Mouse (Mus musculus) neural tube, embryonic 12.5 days (tissue): Measurements from ENCODE around the gene Mapkapk2. TPM values are rescaled to one million over a fixed set of nuclear protein-coding genes. Genes with fewer than 3 reads are reported as not detected.

Experiments used
- ATAC-seq: fragments of 200-750 bp; cut with Nextera tagmentation; 2 replicates; pipeline ENCODE4 v1.8.0; 2017; ENCODE audit warnings: low read depth, mild to moderate bottlenecking, moderate TSS enrichment, moderate library complexity; ENCODE audit not compliant: low FRiP score
- H3K27ac ChIP-seq: fragments of 300-500 bp; sonication (generic); 2 replicates; pipeline ENCODE4 v1.5.1; 2016
- H3K27me3 ChIP-seq: fragments of 300-500 bp; sonication (generic); replicated peaks from 2 replicates; pipeline ENCODE4 v1.6.1; 2016; ENCODE audit warnings: mild to moderate bottlenecking
- H3K36me3 ChIP-seq: fragments of 300-500 bp; sonication (generic); 2 replicates; pipeline ENCODE4 v1.6.1; 2016; ENCODE audit warnings: mild to moderate bottlenecking
- H3K4me1 ChIP-seq: fragments of 300-500 bp; sonication (generic); 2 replicates; pipeline ENCODE4 v1.6.1; 2016
- H3K4me2 ChIP-seq: fragments of 300-500 bp; sonication (generic); replicated peaks from 2 replicates; pipeline ENCODE4 v1.6.1; 2016; ENCODE audit warnings: mild to moderate bottlenecking
- H3K4me3 ChIP-seq: fragments of 300-500 bp; sonication (generic); 2 replicates; pipeline ENCODE4 v1.5.1; 2016
- H3K9ac ChIP-seq: fragments of 300-500 bp; sonication (generic); 2 replicates; pipeline ENCODE4 v1.6.1; 2016; ENCODE audit warnings: mild to moderate bottlenecking
- H3K9me3 ChIP-seq: fragments of 300-500 bp; sonication (generic); 2 replicates; pipeline ENCODE4 v1.6.1; 2016; ENCODE audit warnings: mild to moderate bottlenecking
- WGBS: fragments of 180-500 bp; shearing (Covaris S2); methylation state at CpG from one replicate; pipeline ENCODE4 v1.1.7; 2016; 5-methylcytosine and 5-hydroxymethylcytosine counted together
- polyA plus RNA-seq: library from polyadenylated mRNA; unstranded; fragments of >200 nt; fragmentation: Nextera tagmentation; extraction: Ambion mirVana; gene quantifications from 2 replicates; pipeline ENCODE4 v1.2.1, GENCODE M21; 2016

The Mapkapk2 gene
- polyA plus RNA-seq, 1 experiment from 2014 or later: 46.8 TPM

GRCm38 (mm10) chr1:131088547-131088946 is 9.1 kb downstream of the Mapkapk2 start:
- H3K27ac ChIP-seq: no peak overlapping the region
- no peak overlapping the region for H3K9ac ChIP-seq
- H3K4me2 ChIP-seq: no peak overlapping the region

GRCm38 (mm10) chr1:131086907-131087306 is 10.7 kb downstream of the Mapkapk2 start:
- 38% methylated on average over 7 of the region's 7 CpGs for WGBS
- peaks cover 69% of the 10 kb centered on the region for H3K4me1 ChIP-seq
- 0 out of 2 replicates have a peak overlapping the region, but pooled peaks have one; percentile 2 for H3K27ac ChIP-seq
- no peaks in the 10 kb centered on the region for H3K36me3 ChIP-seq
- no peak for ATAC-seq
- H3K9me3 ChIP-seq: no peaks in the 10 kb centered on the region
- no peaks in the 10 kb centered on the region for H3K27me3 ChIP-seq
- H3K9ac ChIP-seq: no peak overlapping the region
- H3K4me2 ChIP-seq: peak overlapping the region; percentile 33; the same call in 1 of the 2 replicates
- H3K4me3 ChIP-seq: no peak overlapping the region

More at GRCm38 (mm10) chr1:131088547-131088946, 9.1 kb downstream of the Mapkapk2 start:
- ATAC-seq: no peak
- no peak overlapping the region for H3K4me3 ChIP-seq
- no peaks in the 10 kb centered on the region for H3K9me3 ChIP-seq
- peaks cover 69% of the 10 kb centered on the region for H3K4me1 ChIP-seq
- WGBS: 73% methylated on average over 11 of the region's 11 CpGs
- no peaks in the 10 kb centered on the region for H3K27me3 ChIP-seq
- H3K36me3 ChIP-seq: no peaks in the 10 kb centered on the region

- WGBS: 19% methylated on average over 4 of the region's 4 CpGs
- H3K27ac ChIP-seq: peak overlapping the region; percentile 18; the same call in 1 of the 2 replicates
- peak; percentile 32 for ATAC-seq
- no peak overlapping the region for H3K9ac ChIP-seq
- peaks cover 66% of the 10 kb centered on the region for H3K4me1 ChIP-seq
- H3K4me3 ChIP-seq: no peak overlapping the region
- H3K9me3 ChIP-seq: no peaks in the 10 kb centered on the region
- no peaks in the 10 kb centered on the region for H3K27me3 ChIP-seq
- H3K36me3 ChIP-seq: no peaks in the 10 kb centered on the region
- peak overlapping the region; percentile 33 for H3K4me2 ChIP-seq
Observed at GRCm38 (mm10) chr1:131085957-131086739, 11.5 kb downstream of the Mapkapk2 start.

- Histone ChIP-seq H3K4me3 (no peak overlapping the region), H3K36me3 (no peaks in the 10 kb centered on the region), H3K9me3 (no peaks in the 10 kb centered on the region), H3K27me3 (no peaks in the 10 kb centered on the region), H3K27ac (no peak overlapping the region), H3K9ac (no peak overlapping the region), H3K4me2 (no peak overlapping the region), H3K4me1 (peaks cover 59% of the 10 kb centered on the region)
- WGBS: 80% methylated on average over 3 of the region's 3 CpGs
- ATAC-seq: no peak
Observed at GRCm38 (mm10) chr1:131085272-131085671, 12.4 kb downstream of the Mapkapk2 start.

GRCm38 (mm10) chr1:131084289-131084688 is 13.3 kb downstream of the Mapkapk2 start:
- H3K9ac ChIP-seq: no peak overlapping the region
- H3K9me3 ChIP-seq: no peaks in the 10 kb centered on the region
- no peak overlapping the region for H3K4me3 ChIP-seq
- H3K4me2 ChIP-seq: no peak overlapping the region
- 25% methylated on average over 8 of the region's 8 CpGs for WGBS
- H3K4me1 ChIP-seq: peaks cover 60% of the 10 kb centered on the region
- no peaks in the 10 kb centered on the region for H3K27me3 ChIP-seq
- ATAC-seq: no peak
- H3K27ac ChIP-seq: no peak overlapping the region
- H3K36me3 ChIP-seq: no peaks in the 10 kb centered on the region

GRCm38 (mm10) chr1:131083609-131084008 is 14.0 kb downstream of the Mapkapk2 start:
- no peaks in the 10 kb centered on the region for H3K27me3 ChIP-seq
- no peaks in the 10 kb centered on the region for H3K9me3 ChIP-seq
- H3K4me2 ChIP-seq: no peak overlapping the region
- no peak overlapping the region for H3K27ac ChIP-seq
- no peaks in the 10 kb centered on the region for H3K36me3 ChIP-seq
- H3K9ac ChIP-seq: no peak overlapping the region
- H3K4me1 ChIP-seq: peaks cover 60% of the 10 kb centered on the region
- ATAC-seq: no peak
- 47% methylated on average over 4 of the region's 4 CpGs for WGBS
- no peak overlapping the region for H3K4me3 ChIP-seq

GRCm38 (mm10) chr1:131083122-131083521 is 14.5 kb downstream of the Mapkapk2 start:
- no peak overlapping the region for H3K4me2 ChIP-seq
- 83% methylated on average over 5 of the region's 5 CpGs for WGBS
- peaks cover 57% of the 10 kb centered on the region for H3K4me1 ChIP-seq

GRCm38 (mm10) chr1:131080686-131081085 is 16.9 kb downstream of the Mapkapk2 start:
- Histone ChIP-seq H3K9me3 (0 out of 2 replicates have a peak, but pooled peaks cover 3% of the 10 kb centered on the region), H3K27ac (no peak overlapping the region), H3K4me3 (no peak overlapping the region), H3K36me3 (no peaks in the 10 kb centered on the region), H3K4me1 (peaks cover 36% of the 10 kb centered on the region), H3K4me2 (no peak overlapping the region), H3K27me3 (no peaks in the 10 kb centered on the region), H3K9ac (no peak overlapping the region)
- 81% methylated on average over 1 of the region's 1 CpGs for WGBS
- no peak for ATAC-seq

More at GRCm38 (mm10) chr1:131083122-131083521, 14.5 kb downstream of the Mapkapk2 start:
- ATAC-seq: no peak
- Histone ChIP-seq H3K36me3 (no peaks in the 10 kb centered on the region), H3K4me3 (no peak overlapping the region), H3K27me3 (no peaks in the 10 kb centered on the region), H3K9me3 (no peaks in the 10 kb centered on the region), H3K27ac (no peak overlapping the region), H3K9ac (no peak overlapping the region)

GRCm38 (mm10) chr1:131079762-131080161 is 17.9 kb downstream of the Mapkapk2 start:
- H3K4me2 ChIP-seq: no peak overlapping the region
- no peak overlapping the region for H3K27ac ChIP-seq
- H3K9me3 ChIP-seq: 0 out of 2 replicates have a peak, but pooled peaks cover 3% of the 10 kb centered on the region
- H3K9ac ChIP-seq: no peak overlapping the region
- H3K27me3 ChIP-seq: no peaks in the 10 kb centered on the region
- 0 out of 2 replicates have a peak, but pooled peaks have one; percentile 1 for ATAC-seq
- 86% methylated on average over 4 of the region's 4 CpGs for WGBS
- no peaks in the 10 kb centered on the region for H3K36me3 ChIP-seq
- H3K4me1 ChIP-seq: peaks cover 40% of the 10 kb centered on the region
- no peak overlapping the region for H3K4me3 ChIP-seq

GRCm38 (mm10) chr1:131078761-131079330 is 18.8 kb downstream of the Mapkapk2 start:
- no peaks in the 10 kb centered on the region for H3K27me3 ChIP-seq
- H3K9me3 ChIP-seq: 0 out of 2 replicates have a peak, but pooled peaks cover 3% of the 10 kb centered on the region
- H3K9ac ChIP-seq: no peak overlapping the region
- H3K4me2 ChIP-seq: no peak overlapping the region
- H3K36me3 ChIP-seq: no peaks in the 10 kb centered on the region
- H3K4me1 ChIP-seq: peaks cover 41% of the 10 kb centered on the region
- no peak overlapping the region for H3K4me3 ChIP-seq
- peak; percentile 84 for ATAC-seq
- 37% methylated on average over 3 of the region's 3 CpGs for WGBS
- H3K27ac ChIP-seq: no peak overlapping the region

GRCm38 (mm10) chr1:131075098-131075791 is 22.4 kb downstream of the Mapkapk2 start:
- ATAC-seq: no peak
- Histone ChIP-seq H3K9me3 (0 out of 2 replicates have a peak, but pooled peaks cover 3% of the 10 kb centered on the region), H3K9ac (no peak overlapping the region), H3K4me3 (no peak overlapping the region), H3K4me2 (no peak overlapping the region), H3K4me1 (peaks cover 40% of the 10 kb centered on the region), H3K27ac (no peak overlapping the region), H3K27me3 (no peaks in the 10 kb centered on the region), H3K36me3 (no peaks in the 10 kb centered on the region)
- WGBS: 89% methylated on average over 7 of the region's 7 CpGs

GRCm38 (mm10) chr1:131074524-131074938 is 23.1 kb downstream of the Mapkapk2 start:
- WGBS: 84% methylated on average over 8 of the region's 8 CpGs

More at GRCm38 (mm10) chr1:131074524-131074938, 23.1 kb downstream of the Mapkapk2 start:
- Histone ChIP-seq H3K27ac (no peak overlapping the region), H3K4me2 (no peak overlapping the region), H3K9ac (no peak overlapping the region), H3K4me1 (peaks cover 33% of the 10 kb centered on the region), H3K27me3 (no peaks in the 10 kb centered on the region), H3K36me3 (no peaks in the 10 kb centered on the region), H3K9me3 (0 out of 2 replicates have a peak, but pooled peaks cover 3% of the 10 kb centered on the region), H3K4me3 (no peak overlapping the region)
- no peak for ATAC-seq
